Mouse (Mus musculus) heart, embryonic 14.5 days (tissue): ENCODE data around the gene Ccnc. TPM values are rescaled to one million over a fixed set of nuclear protein-coding genes. Genes with fewer than 3 reads are reported as not detected.

Experiments
- ATAC-seq: fragments of 200-750 bp; cut with Nextera tagmentation; 2 replicates; pipeline ENCODE4 v1.8.0; 2017; ENCODE audit warnings: low read depth, moderate TSS enrichment; ENCODE audit not compliant: insufficient number of reproducible peaks, insufficient read depth, low FRiP score
- H3K27ac ChIP-seq, 2 experiments: fragments of 200-500 bp in 1 of 2; fragments of 300-500 bp in 1 of 2; sonication (generic) in 1 of 2; replicated peaks in 1 of 2; 2 replicates each; pipeline ENCODE4 v1.5.1; 2012 to 2014; ENCODE audit warnings: low read depth in 2 of 2, low read length in 2 of 2, control low read depth in 1 of 2, mild to moderate bottlenecking in 1 of 2, mixed read lengths in 1 of 2; ENCODE audit not compliant: control insufficient read depth in 1 of 2, insufficient read depth in 1 of 2
- H3K27me3 ChIP-seq: fragments of 300-500 bp; sonication (generic); 2 replicates; pipeline ENCODE4 v1.6.1; 2014; ENCODE audit warnings: mild to moderate bottlenecking, low read length, control low read depth; ENCODE audit not compliant: control insufficient read depth, insufficient read depth
- H3K36me3 ChIP-seq: fragments of 300-500 bp; sonication (generic); 2 replicates; pipeline ENCODE4 v1.6.1; 2014; ENCODE audit warnings: mild to moderate bottlenecking, control low read depth, low read length, mixed read lengths; ENCODE audit not compliant: control insufficient read depth, insufficient read depth
- H3K4me1 ChIP-seq, 2 experiments: fragments of 200-500 bp in 1 of 2; fragments of 300-500 bp in 1 of 2; sonication (generic) in 1 of 2; 2 replicates each; pipeline ENCODE4 v1.6.1; 2012 to 2014; ENCODE audit warnings: low read length in 2 of 2, control low read depth in 1 of 2, mixed read lengths in 1 of 2; ENCODE audit not compliant: control insufficient read depth in 2 of 2, insufficient read depth in 2 of 2
- H3K4me2 ChIP-seq: fragments of 300-500 bp; sonication (generic); 2 replicates; pipeline ENCODE4 v1.6.1; 2014; ENCODE audit warnings: mild to moderate bottlenecking, low read length
- H3K4me3 ChIP-seq, 2 experiments: fragments of 200-500 bp in 1 of 2; fragments of 300-500 bp in 1 of 2; sonication (generic) in 1 of 2; 2 replicates each; pipeline ENCODE4 v1.5.1; 2012 to 2014; ENCODE audit warnings: low read length in 2 of 2, mild to moderate bottlenecking in 2 of 2, control low read depth in 1 of 2, low read depth in 1 of 2, moderate library complexity in 1 of 2; ENCODE audit not compliant: control insufficient read depth in 1 of 2, insufficient read depth in 1 of 2
- H3K9ac ChIP-seq: fragments of 300-500 bp; sonication (generic); 2 replicates; pipeline ENCODE4 v1.6.1; 2014; ENCODE audit warnings: mild to moderate bottlenecking, low read length
- H3K9me3 ChIP-seq: fragments of 300-500 bp; sonication (generic); 2 replicates; pipeline ENCODE4 v1.6.1; 2016; ENCODE audit warnings: low read length, control low read depth; ENCODE audit not compliant: control insufficient read depth
- WGBS: fragments of 180-500 bp; shearing (Covaris S2); extraction: QIAGEN DNeasy Blood & Tissue Kit; methylation state at CpG from one replicate; pipeline ENCODE4 v1.1.7; 2014; 5-methylcytosine and 5-hydroxymethylcytosine counted together
- polyA plus RNA-seq: library from polyadenylated mRNA; unstranded; fragments of >200 nt; fragmentation: Nextera tagmentation; extraction: Ambion mirVana; gene quantifications from 2 replicates; pipeline ENCODE4 v1.2.1, GENCODE M21; 2014

The Ccnc gene
- polyA plus RNA-seq, 1 experiment from 2014 or later = 29.5 TPM

DNA sequence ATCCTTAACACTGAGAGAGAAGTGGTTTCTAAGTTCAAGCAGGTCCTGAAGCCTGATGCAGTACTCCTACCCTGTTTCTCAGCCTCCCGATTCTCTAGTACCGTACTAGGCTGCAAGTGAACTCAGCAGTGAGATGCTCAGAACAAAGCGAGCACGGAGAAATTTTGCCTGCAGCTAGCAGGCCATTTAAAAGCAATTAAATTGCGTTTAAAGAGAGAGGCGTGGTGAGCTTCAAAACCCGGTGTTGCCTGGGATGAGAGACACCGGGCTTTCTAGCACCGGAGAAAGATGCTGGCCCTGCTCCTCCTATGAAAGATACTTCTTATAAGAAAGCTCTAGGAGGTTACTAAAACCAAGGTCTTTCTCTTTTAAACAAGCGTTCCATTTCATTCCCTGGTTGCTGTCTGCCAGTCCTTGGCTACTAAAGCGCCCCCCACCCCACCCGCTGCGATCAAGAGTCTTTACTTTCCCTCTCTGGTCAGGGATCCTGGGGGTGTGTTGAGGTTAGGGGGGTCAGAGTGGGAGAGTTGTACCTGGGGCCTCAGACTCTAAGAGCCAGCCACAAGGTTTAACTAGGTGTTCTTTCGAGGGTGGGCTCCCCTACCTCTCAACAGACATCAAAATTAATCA lies 43.0 kb upstream of the Ccnc start:
- Histone ChIP-seq H3K4me2 (no peak overlapping the region), H3K27me3 (peaks cover 99% of the 10 kb centered on the region), H3K9ac (no peak overlapping the region), H3K36me3 (no peaks in the 10 kb centered on the region), H3K4me3 (no peak overlapping the region), H3K9me3 (no peaks in the 10 kb centered on the region), H3K27ac (no peak overlapping the region), H3K4me1 (peaks cover 0 to 12% of the 10 kb centered on the region in 2 experiments; a peak in 1 of 4 replicates)
- WGBS = 2% methylated on average over 14 of the region's 14 CpGs
- no peak for ATAC-seq

DNA sequence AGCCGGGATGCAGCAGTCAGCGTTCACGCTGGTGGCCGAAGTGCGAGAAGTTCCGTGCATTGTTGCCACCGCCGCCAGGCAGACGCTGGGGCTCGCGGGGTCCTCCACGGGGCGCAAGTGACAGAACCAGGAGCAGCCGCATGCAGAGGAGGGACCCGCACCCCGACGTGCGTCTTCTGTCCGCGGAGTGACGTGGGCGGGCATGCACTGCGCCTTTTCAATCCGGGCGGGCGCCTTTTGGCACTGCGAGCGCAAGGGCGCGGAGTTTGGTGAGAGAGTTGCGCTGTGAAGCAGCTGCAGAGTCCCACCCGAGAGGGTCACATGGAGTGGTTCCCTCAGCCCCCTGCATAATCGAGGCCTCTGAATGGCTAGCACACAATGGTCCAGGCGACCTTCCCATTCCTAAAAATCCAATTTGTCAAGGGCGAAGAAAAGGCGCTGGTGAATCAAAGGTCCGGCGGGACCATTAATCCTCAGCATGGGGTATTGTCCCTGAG lies 41.9 kb upstream of the Ccnc start, which contains the start of gene Prdm13:
TSS of gene Prdm13 (minus strand) at position 369 of the 497 bp plus-strand sequence.
- ATAC-seq = no peak; the same call in 1 of the 2 replicates
- under 1% methylated on average over 38 of the region's 38 CpGs for WGBS
- Histone ChIP-seq H3K4me2 (no peak within 1 kb of the TSS), H3K9me3 (no peaks in the 10 kb centered on the region), H3K36me3 (no peaks in the 10 kb centered on the region), H3K4me3 (no peak within 1 kb of the TSS), H3K27ac (no peak within 1 kb of the TSS), H3K27me3 (peaks cover 99% of the 10 kb centered on the region), H3K9ac (no peak within 1 kb of the TSS), H3K4me1 (peaks cover 0 to 10% of the 10 kb centered on the region in 2 experiments; a peak in 1 of 4 replicates)

DNA sequence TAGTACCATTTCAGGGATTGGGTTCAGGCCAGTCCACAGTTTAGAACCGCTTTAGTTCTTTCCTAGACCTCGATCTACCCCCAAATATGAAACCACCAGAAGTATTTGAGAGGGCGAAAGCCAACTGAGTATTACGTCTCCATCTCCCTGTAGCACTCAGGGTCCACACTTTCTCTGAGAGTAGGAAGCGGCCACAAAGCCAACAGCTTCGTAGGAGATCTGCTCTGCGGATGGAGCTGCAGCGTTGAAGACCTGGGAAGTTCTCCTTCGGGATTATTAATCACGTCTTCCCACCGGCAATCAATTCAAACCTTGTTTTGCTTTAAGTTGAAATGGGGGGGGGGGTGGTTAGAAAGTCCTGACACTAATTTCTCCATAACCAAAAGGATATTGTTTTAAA lies 41.1 kb upstream of the Ccnc start:
- Histone ChIP-seq H3K9me3 (no peaks in the 10 kb centered on the region), H3K4me2 (no peak overlapping the region), H3K27ac (no peak overlapping the region), H3K4me3 (no peak overlapping the region), H3K9ac (no peak overlapping the region), H3K27me3 (peaks cover 99% of the 10 kb centered on the region), H3K4me1 (peaks cover 0 to 10% of the 10 kb centered on the region in 2 experiments; a peak in 1 of 4 replicates), H3K36me3 (no peaks in the 10 kb centered on the region)
- ATAC-seq = no peak
- 4% methylated on average over 11 of the region's 11 CpGs for WGBS

- 2% methylated on average over 5 of the region's 5 CpGs for WGBS
- Histone ChIP-seq H3K9me3 (no peaks in the 10 kb centered on the region), H3K4me1 (peaks cover 0 to 10% of the 10 kb centered on the region in 2 experiments; a peak in 1 of 4 replicates), H3K27ac (no peak overlapping the region), H3K27me3 (peaks cover 99% of the 10 kb centered on the region), H3K9ac (no peak overlapping the region), H3K4me3 (no peak overlapping the region), H3K4me2 (no peak overlapping the region), H3K36me3 (no peaks in the 10 kb centered on the region)
- no peak for ATAC-seq
Observed at GRCm38 (mm10) chr4:21686934-21687333, 40.6 kb upstream of the Ccnc start.

DNA sequence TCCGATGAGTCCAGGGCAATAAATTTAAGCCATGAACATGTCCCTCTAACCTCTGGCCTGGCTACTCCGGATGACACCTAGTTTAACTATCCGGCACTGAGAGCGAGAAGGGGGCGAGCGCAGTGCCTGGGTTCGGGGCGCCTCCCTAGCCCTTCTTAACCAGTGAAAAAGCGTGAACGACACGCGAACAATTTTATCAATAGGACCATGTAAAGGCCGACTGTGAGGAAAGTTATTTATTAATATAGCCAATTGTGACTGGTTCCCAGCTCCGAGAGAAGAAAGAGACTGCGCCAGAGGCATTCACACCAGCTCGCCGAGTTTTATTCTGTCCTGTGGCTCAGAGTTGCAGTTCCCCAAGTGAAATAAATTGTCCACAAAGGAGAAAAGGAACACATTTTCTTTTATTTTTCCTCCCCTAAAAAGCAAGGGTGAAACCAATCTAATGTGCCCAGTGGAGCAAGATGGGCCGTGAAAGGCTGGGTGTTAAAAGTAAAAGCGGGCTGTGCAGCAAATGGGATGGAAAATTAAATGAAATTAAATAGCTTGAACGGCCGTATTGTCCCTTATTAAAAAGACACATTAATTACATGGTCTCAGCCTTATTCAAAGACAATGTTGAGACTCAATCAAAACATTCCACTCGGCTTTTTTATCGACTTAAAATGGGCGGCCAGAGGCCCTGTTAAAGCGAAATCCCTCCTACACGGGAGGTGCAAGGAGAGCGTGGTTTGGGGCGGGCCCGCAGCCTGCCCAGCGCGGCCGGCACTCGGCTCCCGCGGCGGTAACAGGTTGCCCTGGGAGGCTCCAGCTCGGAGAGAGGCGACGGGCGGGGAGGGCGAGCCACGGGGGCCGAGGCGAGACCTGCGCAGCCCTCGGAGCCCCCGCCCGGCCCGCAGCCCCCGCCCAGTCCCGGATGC lies 39.5 kb upstream of the Ccnc start:
- ATAC-seq = no peak
- no peaks in the 10 kb centered on the region for H3K9me3 ChIP-seq
- H3K27ac ChIP-seq = no peak overlapping the region
- H3K4me1 ChIP-seq = peaks cover 0 to 10% of the 10 kb centered on the region in 2 experiments; a peak in 1 of 4 replicates
- peak overlapping the region; percentile 34 for H3K9ac ChIP-seq
- peaks cover 99% of the 10 kb centered on the region for H3K27me3 ChIP-seq
- 3% methylated on average over 51 of the region's 51 CpGs for WGBS
- peak overlapping the region; percentile 48 to 58 for H3K4me3 ChIP-seq
- no peaks in the 10 kb centered on the region for H3K36me3 ChIP-seq
- H3K4me2 ChIP-seq = peak overlapping the region; percentile 95

- peak overlapping the region; percentile 34 for H3K9ac ChIP-seq
- WGBS = under 1% methylated on average over 55 of the region's 64 CpGs
- peaks cover 98% of the 10 kb centered on the region for H3K27me3 ChIP-seq
- H3K27ac ChIP-seq = no peak overlapping the region
- H3K4me1 ChIP-seq = peaks cover 0 to 10% of the 10 kb centered on the region in 2 experiments; a peak in 1 of 4 replicates
- no peaks in the 10 kb centered on the region for H3K9me3 ChIP-seq
- no peak for ATAC-seq
- no peaks in the 10 kb centered on the region for H3K36me3 ChIP-seq
- H3K4me3 ChIP-seq = peak overlapping the region; percentile 48 to 58
- peak overlapping the region; percentile 95 for H3K4me2 ChIP-seq
Observed at GRCm38 (mm10) chr4:21688703-21689200, 38.7 kb upstream of the Ccnc start.

DNA sequence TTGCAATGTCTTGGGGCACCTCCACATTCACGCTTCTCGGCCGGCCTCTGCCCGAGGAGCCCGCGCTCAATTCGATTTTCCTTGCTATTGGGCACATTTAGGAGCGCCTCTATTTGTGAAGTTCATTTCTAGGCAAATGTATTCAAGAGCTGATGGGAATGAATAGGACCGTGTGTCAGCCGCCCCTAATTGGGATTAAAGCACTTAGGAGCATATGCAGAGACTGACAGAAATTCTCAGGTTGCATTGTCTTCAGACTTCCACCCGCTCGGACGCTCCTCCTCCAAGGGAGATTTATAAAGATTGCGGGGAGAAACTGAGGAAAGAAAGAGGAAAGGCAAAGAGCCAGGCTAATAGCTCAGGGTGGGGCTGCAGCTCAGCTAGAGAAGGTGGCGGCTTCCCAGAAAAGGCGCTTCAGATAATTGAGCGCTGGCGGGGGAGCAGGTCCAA lies 38.0 kb upstream of the Ccnc start:
- H3K36me3 ChIP-seq = no peaks in the 10 kb centered on the region
- ATAC-seq = no peak
- no peaks in the 10 kb centered on the region for H3K9me3 ChIP-seq
- peak overlapping the region; percentile 95; the same call in 1 of the 2 replicates for H3K4me2 ChIP-seq
- H3K4me1 ChIP-seq = peaks cover 0 to 10% of the 10 kb centered on the region in 2 experiments; a peak in 1 of 4 replicates
- no peak overlapping the region for H3K9ac ChIP-seq
- 2% methylated on average over 18 of the region's 18 CpGs for WGBS
- peak overlapping the region in 1 of 2 experiments; percentile 58; a peak in 2 of 4 replicates for H3K4me3 ChIP-seq
- H3K27me3 ChIP-seq = peaks cover 90% of the 10 kb centered on the region
- H3K27ac ChIP-seq = no peak overlapping the region
